Mouse (Mus musculus) lung, postnatal 0 days (tissue): ENCODE measurements around the gene Ppp2r5e.

Experiments
- CTCF ChIP-seq: IDR thresholded peaks from 2 replicates; pipeline ENCODE4 v1.5.1; 2016; ENCODE audit warnings: antibody characterized with exemption, mild to moderate bottlenecking
- EP300 ChIP-seq: IDR thresholded peaks from 2 replicates; pipeline ENCODE4 v1.6.1; 2016; ENCODE audit warnings: antibody characterized with exemption, mild to moderate bottlenecking, control low read depth

DNA sequence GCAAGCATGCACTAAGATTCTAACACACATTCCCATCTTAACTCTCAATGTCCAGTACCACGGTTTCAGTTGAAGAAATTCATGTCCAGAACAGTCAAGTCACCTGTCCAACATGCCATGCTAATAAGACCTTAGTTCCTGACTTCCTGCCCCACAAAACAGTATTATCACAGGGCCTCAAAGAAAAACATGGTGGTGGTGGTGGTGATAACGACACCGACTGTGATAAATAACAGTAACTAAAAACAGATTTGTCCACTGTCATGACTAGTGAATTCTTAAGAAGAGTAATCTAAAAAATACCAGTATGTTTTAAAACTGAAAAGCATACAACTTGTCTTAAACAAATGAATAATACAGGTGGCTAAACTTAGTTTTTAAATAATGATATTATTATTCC, 71.8 kb downstream of the Ppp2r5e start:
- TF ChIP-seq CTCF (no peak), EP300 (no peak)
